Comparison of ENCODE assay signal across 20 mouse cellular contexts in genomic region chr3:52600146-52600545, GRCm38 (mm10).
DNase-seq lines count a peak whose midpoint lies in the region; TF ChIP-seq lines count a peak whose summit lies in the region.
"Had no signal": no experiment of that assay in that cellular context is flagged by ENCODE, and none has a peak within 500 bp of the region (broad histone marks: within the 10 kb centered on the region; RNA-seq: fewer than 3 reads in every experiment).

No protein-coding gene starts in this region.

- peak overlapping the region; percentile 75 for H3K27ac ChIP-seq in heart, adult 2 months
- no peak overlapping the region for H3K27ac ChIP-seq in kidney, adult 2 months (ENCODE audit: insufficient read depth, low read depth, low read length)
- H3K27ac ChIP-seq: embryonic facial prominence, embryonic 10.5 days; heart, embryonic 15.5 days; hindbrain, embryonic 14.5 days; limb, embryonic 13.5 days; neural tube, embryonic 15.5 days; stomach, embryonic 15.5 days had no signal

- WGBS in heart, adult 2 months, result 87% methylated on average over 4 of the region's 4 CpGs
- WGBS in kidney, adult 2 months, result 90% methylated on average over 4 of the region's 4 CpGs

- no peak for TF ChIP-seq POLR2A in heart, adult 2 months (IDR thresholded peaks at IDR 0.05; ENCODE audit: insufficient read depth, low read depth, low read length)
- TF ChIP-seq POLR2A in kidney, adult 2 months (IDR thresholded peaks at IDR 0.05; ENCODE audit: low read depth, low read length), result no peak

- no peaks in the 10 kb centered on the region for H3K27me3 ChIP-seq in heart, adult 2 months (ENCODE audit: control insufficient read depth, insufficient read depth, low read length)
- H3K27me3 ChIP-seq in kidney, adult 2 months (replicated peaks; ENCODE audit: control insufficient read depth, insufficient read depth, low read length), result no peaks in the 10 kb centered on the region
- H3K27me3 ChIP-seq: heart, embryonic 15.5 days; limb, embryonic 13.5 days; neural tube, embryonic 15.5 days; stomach, embryonic 15.5 days had no signal

- H3K9ac ChIP-seq in heart, adult 2 months (ENCODE audit: low read depth, low read length), result no peak overlapping the region
- H3K9ac ChIP-seq: heart, embryonic 15.5 days; hindbrain, embryonic 14.5 days; limb, embryonic 13.5 days; lung, embryonic 14.5 days; neural tube, embryonic 15.5 days; stomach, embryonic 15.5 days had no signal

- intact Hi-C loops in heart, adult 2 months (cut with DNase I), result no loop called here

- TF ChIP-seq EP300 in heart, adult 2 months (IDR thresholded peaks at IDR 0.05; ENCODE audit: insufficient read depth, low read depth, low read length), result no peak

- H3K79me2 ChIP-seq in heart, adult 2 months (replicated peaks; ENCODE audit: control insufficient read depth, insufficient read depth, low read length), result no peaks in the 10 kb centered on the region

- peaks cover 10% of the 10 kb centered on the region for H3K4me1 ChIP-seq in heart, adult 2 months (ENCODE audit: control insufficient read depth, insufficient read depth, low read length)
- no peaks in the 10 kb centered on the region for H3K4me1 ChIP-seq in kidney, adult 2 months (ENCODE audit: control insufficient read depth, insufficient read depth, low read length)

- DNase-seq in heart, adult 2 months, result no peak
- no peak for DNase-seq in heart, adult 9 months (ENCODE audit: low spot score in 2 of 2)
- DNase-seq in lung, postnatal 36 days, result peak; percentile 57
- DNase-seq in lung, postnatal 10 days, result no peak
- peak; percentile 75 for DNase-seq in cerebellum, adult 9-11 months
- DNase-seq in gonadal fat pad, adult 2 months (ENCODE audit: low read depth), result peak; percentile 67
- DNase-seq in retina, embryonic 14.5 days (ENCODE audit: low spot score), result no peak
- no peak for DNase-seq in kidney, adult 2 months
- DNase-seq: adrenal gland, postnatal 25 days; kidney, adult 18-20 months; lung, embryonic 14.5 days; retina, postnatal 1 day; thymus, postnatal 25 days had no signal

- H3K4me3 ChIP-seq in heart, adult 2 months, result no peak overlapping the region
- H3K4me3 ChIP-seq in kidney, adult 2 months (ENCODE audit: insufficient read depth, low read depth, low read length), result no peak overlapping the region
- H3K4me3 ChIP-seq: embryonic facial prominence, embryonic 10.5 days; erythroblast, embryonic 14.5 days; heart, embryonic 15.5 days; limb, embryonic 13.5 days; neural tube, embryonic 15.5 days; stomach, embryonic 15.5 days had no signal

- no peaks in the 10 kb centered on the region for H3K36me3 ChIP-seq in heart, adult 2 months (ENCODE audit: control insufficient read depth, insufficient read depth, low read length)
- no peaks in the 10 kb centered on the region for H3K36me3 ChIP-seq in kidney, adult 2 months (ENCODE audit: control insufficient read depth, insufficient read depth, low read length)
- H3K36me3 ChIP-seq: embryonic facial prominence, embryonic 10.5 days; heart, embryonic 15.5 days; limb, embryonic 13.5 days; neural tube, embryonic 15.5 days; stomach, embryonic 15.5 days had no signal

- no peak for TF ChIP-seq CTCF in heart, adult 2 months (IDR thresholded peaks at IDR 0.05)
- TF ChIP-seq CTCF in kidney, adult 2 months (conservative IDR thresholded peaks at IDR 0.05; ENCODE audit: insufficient read depth, insufficient read length, low read depth, low read length), result no peak

Comparison
In these comparisons a context has a peak if more than half of its experiments do, and no peak if none do; other contexts are left out.
1. DNase-seq: peak in lung, postnatal 36 days (single experiment), cerebellum, adult 9-11 months (single experiment) and gonadal fat pad, adult 2 months (single experiment); none in heart, adult 2 months (0 of 2), heart, adult 9 months (0 of 2), lung, postnatal 10 days (single experiment), retina, embryonic 14.5 days (single experiment) and kidney, adult 2 months (single experiment).